Mouse (Mus musculus) cortical plate, adult 2 months (tissue): ENCODE results near the gene Gm43517.

ENCODE experiments used
- CTCF ChIP-seq: fragments of 200-500 bp; IDR thresholded peaks from 2 replicates; pipeline ENCODE4 v1.5.1; 2011; ENCODE audit warnings: mild to moderate bottlenecking, control low read depth, low read length; ENCODE audit not compliant: insufficient read depth; ENCODE audit errors: extremely low read depth
- POLR2A ChIP-seq: fragments of 200-500 bp; IDR thresholded peaks from 2 replicates; pipeline ENCODE4 v1.6.1; 2011; ENCODE audit warnings: mild to moderate bottlenecking, low read length, control low read depth; ENCODE audit not compliant: insufficient read depth; ENCODE audit errors: extremely low read depth

DNA sequence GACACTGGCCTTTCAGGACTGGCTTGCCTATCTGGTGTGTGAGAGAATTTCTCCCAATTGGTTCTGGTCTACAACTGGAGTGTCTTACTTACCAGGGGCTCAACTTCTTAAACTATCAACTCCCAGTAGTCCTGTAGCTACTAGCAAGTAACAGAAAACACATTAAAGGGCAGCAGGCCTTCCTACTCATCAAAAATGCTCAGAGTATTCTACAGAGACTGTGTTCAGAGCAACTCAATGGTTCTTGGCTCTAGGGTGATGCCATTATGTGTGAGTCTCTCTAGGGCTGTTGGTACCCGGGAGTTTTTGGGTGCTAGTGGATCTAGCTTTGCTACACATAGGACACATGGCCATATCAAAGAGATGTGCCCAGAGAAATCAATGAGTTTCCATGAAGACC is 6.1 kb upstream of the Gm43517 start:
- TF ChIP-seq POLR2A (no peak), CTCF (no peak)
